Mouse (Mus musculus) neural tube, embryonic 12.5 days (tissue): ENCODE results near the gene Lrrc73. TPM values are rescaled to one million over a fixed set of nuclear protein-coding genes. Genes with fewer than 3 reads are reported as not detected.

ENCODE experiments used
- ATAC-seq: fragments of 200-750 bp; cut with Nextera tagmentation; 2 replicates; pipeline ENCODE4 v1.8.0; 2017; ENCODE audit warnings: low read depth, mild to moderate bottlenecking, moderate TSS enrichment, moderate library complexity; ENCODE audit not compliant: low FRiP score
- H3K27ac ChIP-seq: fragments of 300-500 bp; sonication (generic); 2 replicates; pipeline ENCODE4 v1.5.1; 2016
- H3K27me3 ChIP-seq: fragments of 300-500 bp; sonication (generic); replicated peaks from 2 replicates; pipeline ENCODE4 v1.6.1; 2016; ENCODE audit warnings: mild to moderate bottlenecking
- H3K36me3 ChIP-seq: fragments of 300-500 bp; sonication (generic); 2 replicates; pipeline ENCODE4 v1.6.1; 2016; ENCODE audit warnings: mild to moderate bottlenecking
- H3K4me1 ChIP-seq: fragments of 300-500 bp; sonication (generic); 2 replicates; pipeline ENCODE4 v1.6.1; 2016
- H3K4me2 ChIP-seq: fragments of 300-500 bp; sonication (generic); replicated peaks from 2 replicates; pipeline ENCODE4 v1.6.1; 2016; ENCODE audit warnings: mild to moderate bottlenecking
- H3K4me3 ChIP-seq: fragments of 300-500 bp; sonication (generic); 2 replicates; pipeline ENCODE4 v1.5.1; 2016
- H3K9ac ChIP-seq: fragments of 300-500 bp; sonication (generic); 2 replicates; pipeline ENCODE4 v1.6.1; 2016; ENCODE audit warnings: mild to moderate bottlenecking
- H3K9me3 ChIP-seq: fragments of 300-500 bp; sonication (generic); 2 replicates; pipeline ENCODE4 v1.6.1; 2016; ENCODE audit warnings: mild to moderate bottlenecking
- WGBS: fragments of 180-500 bp; shearing (Covaris S2); methylation state at CpG from one replicate; pipeline ENCODE4 v1.1.7; 2016; 5-methylcytosine and 5-hydroxymethylcytosine counted together
- microRNA counts: library from miRNA; unstranded; fragments of <30 nt; microRNA quantifications from one replicate; lab custom pipeline; 2017
- microRNA-seq: library from miRNA; unstranded; fragments of <30 nt; microRNA quantifications from one replicate; pipeline ENCODE4, GENCODE M21; 2017
- polyA plus RNA-seq: library from polyadenylated mRNA; unstranded; fragments of >200 nt; fragmentation: Nextera tagmentation; extraction: Ambion mirVana; gene quantifications from 2 replicates; pipeline ENCODE4 v1.2.1, GENCODE M21; 2016

Gene Lrrc73
- polyA plus RNA-seq, 1 experiment from 2014 or later: 3.4 TPM

DNA sequence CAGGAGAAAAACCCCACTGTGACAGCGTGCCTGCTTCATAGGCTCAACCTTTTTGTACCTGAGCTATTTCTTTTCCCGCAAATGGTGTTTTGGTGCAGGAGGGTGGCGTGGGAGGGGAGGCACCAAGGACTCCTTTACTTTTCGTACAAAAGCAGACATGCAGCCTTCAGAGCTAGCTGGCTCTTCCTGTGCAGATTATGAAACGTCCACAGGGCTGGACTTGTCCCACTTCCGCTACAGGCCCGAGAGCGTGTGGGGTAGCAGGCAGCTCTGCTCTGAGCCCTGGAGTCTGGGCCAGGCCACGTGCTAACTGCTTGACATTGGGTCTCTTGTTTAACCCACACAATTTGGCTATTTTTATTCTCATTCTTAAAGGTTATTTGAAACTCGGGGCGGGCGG lies 48.6 kb downstream of the Lrrc73 start:
- H3K4me3 ChIP-seq: no peak overlapping the region
- peaks cover 33% of the 10 kb centered on the region for H3K27me3 ChIP-seq
- H3K4me2 ChIP-seq: no peak overlapping the region
- H3K9me3 ChIP-seq: no peaks in the 10 kb centered on the region
- no peak overlapping the region for H3K9ac ChIP-seq
- ATAC-seq: no peak
- WGBS: 84% methylated on average over 12 of the region's 12 CpGs
- H3K4me1 ChIP-seq: peaks cover 15% of the 10 kb centered on the region
- no peak overlapping the region for H3K27ac ChIP-seq
- H3K36me3 ChIP-seq: peaks cover 24% of the 10 kb centered on the region

DNA sequence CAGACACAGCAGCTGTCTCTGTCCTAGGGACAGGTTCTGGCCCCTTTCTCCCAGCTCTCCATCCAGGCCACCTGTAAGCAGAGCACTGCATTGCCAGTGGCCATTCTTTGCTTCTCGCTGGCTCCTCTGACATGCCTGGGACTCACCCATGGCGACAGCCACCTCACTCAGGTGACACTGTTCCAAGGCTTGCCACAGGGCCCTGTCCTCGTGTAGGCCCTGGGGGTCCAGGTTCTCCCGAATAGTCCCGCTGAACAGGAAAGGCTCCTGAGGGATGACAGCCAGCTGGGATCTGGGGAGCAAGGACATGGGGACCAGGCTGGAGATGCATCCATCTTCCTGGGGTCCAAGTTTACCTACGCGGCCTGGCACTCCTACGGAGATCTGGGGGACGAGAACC lies 50.9 kb downstream of the Lrrc73 start:
- H3K27ac ChIP-seq: no peak overlapping the region
- H3K4me1 ChIP-seq: peaks cover 2% of the 10 kb centered on the region; the same call in 1 of the 2 replicates
- peaks cover 26% of the 10 kb centered on the region for H3K36me3 ChIP-seq
- 84% methylated on average over 9 of the region's 9 CpGs for WGBS
- ATAC-seq: no peak
- H3K9ac ChIP-seq: no peak overlapping the region
- peaks cover 14% of the 10 kb centered on the region for H3K27me3 ChIP-seq
- no peak overlapping the region for H3K4me3 ChIP-seq
- no peaks in the 10 kb centered on the region for H3K9me3 ChIP-seq
- no peak overlapping the region for H3K4me2 ChIP-seq

MicroRNA genes within 50 kb of the gene (microRNA counts, 519-probe panel; counts per million panel counts)
- microRNA mmu-miR-693-3p (lab: Ali Mortazavi, UCI): 342 counts per million, percentile 67 among the panel's probes with 10 or more counts
- 342 counts per million, percentile 67 among the panel's probes with 10 or more counts for microRNA mmu-miR-693-5p (lab: Ali Mortazavi, UCI)

Small RNA genes within 50 kb of the gene (microRNA-seq; reads per million reads assigned to microRNA genes)
- 0.87 reads per million for gene Mir693

Other genes starting within 250 kb of the Lrrc73 start
- gene Vegfa, start 221.2 kb upstream of the Lrrc73 start, polyA plus RNA-seq: 3.4 and 4.1 TPM in 2 replicates
- 125 and 132 TPM in 2 replicates for gene Mrps18a, start 142.5 kb upstream of the Lrrc73 start, polyA plus RNA-seq
- gene Rsph9, start 109.3 kb upstream of the Lrrc73 start, polyA plus RNA-seq: 12.4 and 12.6 TPM in 2 replicates
- 31.5 and 33.6 TPM in 2 replicates for gene Mad2l1bp, start 100.0 kb upstream of the Lrrc73 start, polyA plus RNA-seq
- gene Gtpbp2, start 92.5 kb upstream of the Lrrc73 start, polyA plus RNA-seq: 46.9 and 47.6 TPM in 2 replicates
- gene Polh, start 50.9 kb upstream of the Lrrc73 start, polyA plus RNA-seq: 8.7 and 9.7 TPM in 2 replicates
- gene Xpo5, start 50.7 kb upstream of the Lrrc73 start, polyA plus RNA-seq: 51.6 and 52.8 TPM in 2 replicates
- gene Polr1c, start 5.5 kb upstream of the Lrrc73 start, polyA plus RNA-seq: 85.3 and 87.0 TPM in 2 replicates
- 73.9 and 76.7 TPM in 2 replicates for gene Yipf3, start 5.5 kb upstream of the Lrrc73 start, polyA plus RNA-seq
- 48.0 and 50.2 TPM in 2 replicates for gene Tjap1, start 29.5 kb downstream of the Lrrc73 start, polyA plus RNA-seq
- gene Dlk2, start 43.9 kb downstream of the Lrrc73 start, polyA plus RNA-seq: 3.4 and 3.9 TPM in 2 replicates
- gene Abcc10, start 74.8 kb downstream of the Lrrc73 start, polyA plus RNA-seq: 9.1 and 10.0 TPM in 2 replicates
- 17.1 and 18.4 TPM in 2 replicates for gene Zfp318, start 130.2 kb downstream of the Lrrc73 start, polyA plus RNA-seq
- gene Crip3, start 175.4 kb downstream of the Lrrc73 start, polyA plus RNA-seq: 0.74 and 0.75 TPM in 2 replicates
- not detected in 2 replicates for gene Slc22a7, start 184.9 kb downstream of the Lrrc73 start, polyA plus RNA-seq
- gene Ttbk1, start 234.1 kb downstream of the Lrrc73 start, polyA plus RNA-seq: 6.2 and 7.1 TPM in 2 replicates
- 40.5 and 42.3 TPM in 2 replicates for gene Dnph1, start 243.2 kb downstream of the Lrrc73 start, polyA plus RNA-seq